8 mouse cellular contexts compared by ENCODE assay signal in genomic region chr3:87562370-87562769, GRCm38 (mm10). TPM values are rescaled to one million over a fixed set of nuclear protein-coding genes. Genes with fewer than 3 reads are reported as not detected.
DNase-seq lines count a peak whose midpoint lies in the region; ATAC-seq and TF ChIP-seq lines count a peak whose summit lies in the region.

No protein-coding gene starts in this region.

- no peak for ATAC-seq in midbrain, embryonic 13.5 days
- ATAC-seq in intestine, postnatal 0 days = 0 out of 2 replicates have a peak, but pooled peaks have one; percentile 21

- WGBS in midbrain, embryonic 10.5 days = 4% methylated on average over 6 of the region's 6 CpGs
- whole genome bisulfite sequencing in midbrain, embryonic 13.5 days = 4% methylated on average over 6 of the region's 6 CpGs
- WGBS in intestine, postnatal 0 days = 0% methylated on average over 6 of the region's 6 CpGs
- WGBS in limb, embryonic 10.5 days = 7% methylated on average over 6 of the region's 6 CpGs

- TF ChIP-seq CTCF in intestine, postnatal 0 days (IDR thresholded peaks at IDR 0.05; ENCODE audit: low read depth) = peak; percentile 96

- peak; percentile 84 for DNase-seq in midbrain, embryonic 10.5 days (ENCODE audit: low spot score)
- peak; percentile 59 for DNase-seq in c-Kit-positive CD71-positive TER-119-negative erythroid progenitor cells, embryonic 14.5 days (ENCODE audit: low read depth)
- DNase-seq in frontal cortex, postnatal 10 days (ENCODE audit: low spot score in 2 of 2) = peak; percentile 61 to 86
- DNase-seq in limb, embryonic 10.5 days (ENCODE audit: low spot score) = peak; percentile 86
- DNase-seq in ovary, postnatal 10 days (ENCODE audit: low spot score) = peak; percentile 74
- peak; percentile 59 to 83 for DNase-seq in thymus, postnatal 10 days (ENCODE audit: low spot score in 2 of 2)

- no peak overlapping the region for H3K9ac ChIP-seq in midbrain, embryonic 13.5 days (replicated peaks)
- no peak overlapping the region for H3K9ac ChIP-seq in intestine, postnatal 0 days (ENCODE audit: low read depth, low read length)

- peaks cover 4% of the 10 kb centered on the region; the same call in 1 of the 2 replicates for H3K27me3 ChIP-seq in midbrain, embryonic 10.5 days (ENCODE audit: low read depth, poor library complexity, severe bottlenecking)
- no peaks in the 10 kb centered on the region for H3K27me3 ChIP-seq in midbrain, embryonic 13.5 days
- no peaks in the 10 kb centered on the region for H3K27me3 ChIP-seq in intestine, postnatal 0 days (replicated peaks; ENCODE audit: control insufficient read depth, insufficient read depth, low read length)
- no peaks in the 10 kb centered on the region for H3K27me3 ChIP-seq in limb, embryonic 10.5 days (ENCODE audit: low read depth, poor library complexity, severe bottlenecking)

- H3K4me3 ChIP-seq in midbrain, embryonic 10.5 days = no peak overlapping the region
- no peak overlapping the region for H3K4me3 ChIP-seq in midbrain, embryonic 13.5 days (replicated peaks)
- no peak overlapping the region for H3K4me3 ChIP-seq in intestine, postnatal 0 days (ENCODE audit: low read depth, low read length)
- no peak overlapping the region for H3K4me3 ChIP-seq in limb, embryonic 10.5 days

- H3K27ac ChIP-seq in midbrain, embryonic 10.5 days (replicated peaks) = no peak overlapping the region
- H3K27ac ChIP-seq in midbrain, embryonic 13.5 days = no peak overlapping the region
- H3K27ac ChIP-seq in intestine, postnatal 0 days (ENCODE audit: low read depth, low read length) = no peak overlapping the region
- H3K27ac ChIP-seq in limb, embryonic 10.5 days = no peak overlapping the region

- H3K9me3 ChIP-seq in midbrain, embryonic 10.5 days (replicated peaks) = no peaks in the 10 kb centered on the region
- no peaks in the 10 kb centered on the region for H3K9me3 ChIP-seq in midbrain, embryonic 13.5 days
- H3K9me3 ChIP-seq in intestine, postnatal 0 days (ENCODE audit: control insufficient read depth) = no peaks in the 10 kb centered on the region
- H3K9me3 ChIP-seq in limb, embryonic 10.5 days (replicated peaks) = no peaks in the 10 kb centered on the region

- peaks cover 18% of the 10 kb centered on the region for H3K4me1 ChIP-seq in midbrain, embryonic 10.5 days
- H3K4me1 ChIP-seq in midbrain, embryonic 13.5 days (replicated peaks) = peaks cover 12% of the 10 kb centered on the region
- H3K4me1 ChIP-seq in intestine, postnatal 0 days (replicated peaks; ENCODE audit: control insufficient read depth, insufficient read depth, low read length) = peaks cover 7% of the 10 kb centered on the region; the same call in 1 of the 2 replicates
- H3K4me1 ChIP-seq in limb, embryonic 10.5 days = peaks cover 10% of the 10 kb centered on the region

- no peaks in the 10 kb centered on the region for H3K36me3 ChIP-seq in midbrain, embryonic 10.5 days
- no peaks in the 10 kb centered on the region for H3K36me3 ChIP-seq in midbrain, embryonic 13.5 days
- H3K36me3 ChIP-seq in intestine, postnatal 0 days (ENCODE audit: control insufficient read depth, insufficient read depth) = no peaks in the 10 kb centered on the region
- H3K36me3 ChIP-seq in limb, embryonic 10.5 days = no peaks in the 10 kb centered on the region

- H3K4me2 ChIP-seq in midbrain, embryonic 13.5 days (replicated peaks) = no peak overlapping the region
- no peak overlapping the region for H3K4me2 ChIP-seq in intestine, postnatal 0 days (replicated peaks; ENCODE audit: low read depth)

RNA-seq across cellular contexts. Expression of gene Etv3, which starts 37.2 kb away (rescaled TPM):
- 9.8 and 11.8 TPM in 2 replicates for polyA plus RNA-seq in midbrain, embryonic 10.5 days (2016; fragmentation: Nextera tagmentation; extraction: Ambion mirVana)
- 11.5 and 12.9 TPM in 2 replicates for polyA plus RNA-seq in midbrain, embryonic 13.5 days (2015; fragmentation: Nextera tagmentation; extraction: Ambion mirVana)
- polyA plus RNA-seq in intestine, postnatal 0 days (2015; fragmentation: Nextera tagmentation; extraction: Ambion mirVana) = 9.5 and 11.2 TPM in 2 replicates
- 12.1 and 13.9 TPM in 2 replicates for polyA plus RNA-seq in limb, embryonic 10.5 days (2016; fragmentation: Nextera tagmentation; extraction: Ambion mirVana)

RNA-seq across cellular contexts. Expression of gene Arhgef11, which starts 55.0 kb away (rescaled TPM):
- 12.9 and 15.5 TPM in 2 replicates for polyA plus RNA-seq in midbrain, embryonic 10.5 days (2016; fragmentation: Nextera tagmentation; extraction: Ambion mirVana)
- 24.6 and 27.0 TPM in 2 replicates for polyA plus RNA-seq in midbrain, embryonic 13.5 days (2015; fragmentation: Nextera tagmentation; extraction: Ambion mirVana)
- 6.5 and 7.6 TPM in 2 replicates for polyA plus RNA-seq in intestine, postnatal 0 days (2015; fragmentation: Nextera tagmentation; extraction: Ambion mirVana)
- polyA plus RNA-seq in limb, embryonic 10.5 days (2016; fragmentation: Nextera tagmentation; extraction: Ambion mirVana) = 14.3 and 19.5 TPM in 2 replicates
